Mouse (Mus musculus) frontal cortex, postnatal 25 days (tissue): ENCODE results near the gene Gm21789.
"Not testable (repeated sequence)": the region's sequence is repeated elsewhere in the genome, so short reads cannot be mapped to it uniquely, and the experiment has no call there.

Source experiments
- DNase-seq, 2 experiments: peaks; one replicate each; pipeline ENCODE4 v3.0.0; 2022; ENCODE audit warnings: low spot score in 2 of 2

The Gm21789 gene

DNA sequence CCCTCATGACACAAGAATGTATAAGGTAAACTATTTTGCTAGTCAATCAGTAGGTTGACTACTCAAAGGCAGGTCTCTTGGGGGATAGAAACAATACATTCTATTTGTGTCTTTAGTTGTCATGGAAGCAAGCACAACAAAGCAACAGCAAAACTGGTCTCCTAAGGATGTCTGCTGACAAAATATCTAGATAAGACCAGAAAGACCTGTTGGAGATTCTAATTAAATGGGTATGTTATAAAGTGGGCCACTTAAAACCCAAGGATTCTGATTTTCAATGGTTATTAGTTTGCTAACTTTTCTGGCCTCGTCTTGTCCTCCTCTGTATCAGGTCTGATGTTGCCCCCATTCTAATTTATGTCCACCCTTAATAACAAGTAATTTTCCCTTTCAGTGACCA is at the start of gene Gm21789:
TSS of gene Gm21789 (plus strand) at position 301 of the 400 bp plus-strand sequence.
- not testable (repeated sequence) for DNase-seq

GRCm38 (mm10) chrX:32894325-32894724 is 47.2 kb upstream of the Gm21789 start, which contains the start of gene Btbd35f30:
Gene Btbd35f30, plus strand, starts transcription at chrX:32894625.
- DNase-seq = not testable (repeated sequence)

GRCm38 (mm10) chrX:32973597-32973996 is 32.0 kb downstream of the Gm21789 start, which contains the start of gene Btbd35f5:
Gene Btbd35f5, plus strand, starts transcription at chrX:32973897.
- not testable (repeated sequence) for DNase-seq
